Mouse (Mus musculus): ENCODE measurements around the gene Celsr1.

DNA sequence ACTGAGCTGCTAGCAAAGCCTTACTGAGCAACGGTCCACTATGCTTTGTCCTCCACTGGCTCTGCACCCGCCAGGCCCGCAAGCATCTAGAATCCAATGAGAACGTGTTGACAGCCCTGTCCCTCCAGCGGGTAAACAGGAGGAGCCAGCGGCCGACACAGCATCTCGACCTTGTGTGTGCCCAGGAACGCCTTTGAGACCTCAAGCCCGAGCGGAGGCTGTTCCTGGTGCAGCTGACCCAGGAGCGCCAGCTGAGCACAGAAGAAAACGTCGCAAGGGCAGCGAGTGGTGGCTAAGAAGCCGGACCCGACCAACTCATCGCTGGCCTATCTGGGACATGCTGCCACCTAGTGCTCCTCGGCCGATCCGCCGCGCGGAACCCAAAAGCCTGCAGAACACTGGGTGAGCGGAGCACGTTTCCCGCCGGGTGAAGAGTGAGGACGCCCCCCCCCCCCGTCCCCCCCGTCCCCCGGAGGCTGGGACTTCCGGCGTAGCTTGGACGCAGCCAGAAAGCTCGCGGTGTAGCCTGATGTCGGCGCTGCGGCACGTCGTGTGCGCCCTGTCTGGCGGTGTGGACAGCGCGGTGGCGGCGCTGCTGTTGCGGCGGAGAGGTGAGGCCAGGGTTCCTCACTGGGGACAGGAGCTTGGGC, 154.6 kb downstream of the Celsr1 start, which contains the start of gene Trmu:
- TF ChIP-seq GATA1 (IDR thresholded peaks at IDR 0.05; ENCODE audit: borderline replicate concordance, low read length) (no peak), FLI1 (IDR thresholded peaks at IDR 0.05; ENCODE audit: low read length) (no peak)
